Mouse (Mus musculus): ENCODE measurements around the gene Plg. TPM values are rescaled to one million over a fixed set of nuclear protein-coding genes. Genes with fewer than 3 reads are reported as not detected.

Gene Plg
- total and polyA plus RNA-seq, 3 experiments: 0.04 TPM; not detected in 2

DNA sequence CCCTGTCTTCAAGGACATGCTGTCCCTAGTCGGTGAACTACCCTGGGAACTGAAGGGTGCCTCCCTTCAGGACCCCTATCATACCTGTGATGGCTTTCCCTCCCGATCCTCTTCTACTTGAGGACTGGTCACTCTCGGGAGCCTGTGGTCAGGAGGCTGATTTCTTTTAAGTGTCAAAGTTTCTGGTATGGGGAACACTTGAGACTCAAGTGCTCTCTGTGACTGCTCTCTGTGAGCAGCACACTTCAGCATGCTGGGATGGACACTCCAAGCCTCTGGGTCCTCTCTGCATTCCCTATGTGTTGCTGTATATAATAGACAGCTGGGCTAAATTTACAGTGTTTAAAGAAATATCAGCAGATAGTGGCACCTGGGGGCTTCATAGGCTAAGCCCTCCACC lies 89.2 kb downstream of the Plg start:
- 63% methylated on average over 3 of the region's 3 CpGs for WGBS
- Histone ChIP-seq H3K79me2 (replicated peaks; ENCODE audit: control insufficient read depth, insufficient read depth, low read length) (no peaks in the 10 kb centered on the region), H3K27me3 (ENCODE audit: control insufficient read depth, insufficient read depth, low read length) (no peaks in the 10 kb centered on the region), H3K4me1 (ENCODE audit: control insufficient read depth, insufficient read depth, low read length) (no peaks in the 10 kb centered on the region; the same call in 1 of the 2 replicates), H3K4me3 (no peak overlapping the region), H3K27ac (no peak overlapping the region), H3K36me3 (ENCODE audit: control insufficient read depth, insufficient read depth, low read length) (no peaks in the 10 kb centered on the region), H3K9ac (ENCODE audit: low read depth, low read length) (no peak overlapping the region)
- TF ChIP-seq EP300 (IDR thresholded peaks at IDR 0.05; ENCODE audit: insufficient read depth, low read depth, low read length) (no peak), CTCF (IDR thresholded peaks at IDR 0.05) (no peak), POLR2A (IDR thresholded peaks at IDR 0.05; ENCODE audit: insufficient read depth, low read depth, low read length) (no peak)
- no peak for DNase-seq
- intact Hi-C loops (cut with DNase I): no loop called here

DNA sequence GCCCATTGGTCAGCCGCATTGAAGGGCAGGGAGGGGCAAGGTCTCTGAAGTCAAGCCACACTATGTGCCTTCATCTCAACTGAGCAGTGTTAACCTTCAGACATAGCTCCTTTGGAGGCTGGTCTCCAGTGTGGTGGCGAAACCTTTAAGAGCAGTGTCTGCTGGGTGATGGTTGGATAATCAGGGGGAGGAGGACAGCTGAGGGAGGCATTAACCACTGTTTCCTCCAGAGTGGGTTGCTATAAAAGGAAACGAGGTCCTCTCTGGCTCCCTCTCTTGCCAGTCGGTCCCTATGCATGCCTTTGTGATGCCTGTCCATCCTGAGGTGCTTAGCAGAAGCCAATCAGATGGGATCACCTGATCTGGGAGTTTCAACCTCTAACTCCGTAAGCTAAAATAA lies 90.3 kb downstream of the Plg start:
- H3K9ac ChIP-seq (ENCODE audit: low read depth, low read length): no peak overlapping the region
- no peaks in the 10 kb centered on the region; the same call in 1 of the 2 replicates for H3K4me1 ChIP-seq (ENCODE audit: control insufficient read depth, insufficient read depth, low read length)
- H3K36me3 ChIP-seq (ENCODE audit: control insufficient read depth, insufficient read depth, low read length): no peaks in the 10 kb centered on the region
- no peaks in the 10 kb centered on the region for H3K79me2 ChIP-seq (replicated peaks; ENCODE audit: control insufficient read depth, insufficient read depth, low read length)
- intact Hi-C loops (cut with DNase I): no loop called here
- no peaks in the 10 kb centered on the region for H3K27me3 ChIP-seq (ENCODE audit: control insufficient read depth, insufficient read depth, low read length)
- no peak for DNase-seq
- H3K4me3 ChIP-seq: no peak overlapping the region
- 70% methylated on average over 5 of the region's 5 CpGs for WGBS
- no peak for TF ChIP-seq CTCF (IDR thresholded peaks at IDR 0.05)
- no peak for TF ChIP-seq POLR2A (IDR thresholded peaks at IDR 0.05; ENCODE audit: insufficient read depth, low read depth, low read length)
- TF ChIP-seq EP300 (IDR thresholded peaks at IDR 0.05; ENCODE audit: insufficient read depth, low read depth, low read length): no peak
- H3K27ac ChIP-seq: no peak overlapping the region

Other genes with a start within 250 kb of the Plg start
- 10 to 100 TPM; 43.7 to 51.3 TPM for gene Map3k4, start 59.8 kb upstream of the Plg start, total RNA-seq (2021)
- gene Map3k4, start 59.8 kb upstream of the Plg start, polyA plus RNA-seq (2012; rRNA removed): 12.2 and 17.2 TPM in 2 replicates
- 10 to 100 TPM in 1 of 2 experiments, 1 to 10 TPM in 1; 9.3 to 11.3 TPM for gene Slc22a3, start 129.1 kb downstream of the Plg start, total RNA-seq (2021)
- gene Slc22a3, start 129.1 kb downstream of the Plg start, polyA plus RNA-seq (2012; rRNA removed): 5.6 and 7.7 TPM in 2 replicates
- gene Slc22a2, start 205.5 kb downstream of the Plg start, total RNA-seq (2021): not detected
- gene Slc22a2, start 205.5 kb downstream of the Plg start, polyA plus RNA-seq (2012; rRNA removed): 0.20 TPM in 1 of 2 replicates, not detected in the other

Data from heart, adult 2 months (tissue).